Mouse (Mus musculus): ENCODE measurements around the gene Asic3. TPM values are rescaled to one million over a fixed set of nuclear protein-coding genes. Genes with fewer than 3 reads are reported as not detected.

The Asic3 gene
- polyA plus RNA-seq, 1 experiment from 2014 or later: 1.3 TPM

- peaks cover 34% of the 10 kb centered on the region for H3K36me3 ChIP-seq
- H3K4me1 ChIP-seq (replicated peaks): peaks cover 41% of the 10 kb centered on the region
- H3K9me3 ChIP-seq: no peaks in the 10 kb centered on the region
- 61% methylated on average over 20 of the region's 20 CpGs for WGBS
- H3K27ac ChIP-seq: peak overlapping the region; percentile 94
- peak overlapping the region; percentile 93 for H3K4me3 ChIP-seq
- no peak; the same call in 1 of the 2 replicates for ATAC-seq (ENCODE audit: low FRiP score)
- H3K27me3 ChIP-seq: no peaks in the 10 kb centered on the region; the same call in 1 of the 2 replicates
- H3K9ac ChIP-seq: peak overlapping the region; percentile 97
- H3K4me2 ChIP-seq: peak overlapping the region; percentile 95
These were observed 32.4 kb downstream of the Asic3 start for GRCm38 (mm10) chr5:24445428-24446080.

DNA sequence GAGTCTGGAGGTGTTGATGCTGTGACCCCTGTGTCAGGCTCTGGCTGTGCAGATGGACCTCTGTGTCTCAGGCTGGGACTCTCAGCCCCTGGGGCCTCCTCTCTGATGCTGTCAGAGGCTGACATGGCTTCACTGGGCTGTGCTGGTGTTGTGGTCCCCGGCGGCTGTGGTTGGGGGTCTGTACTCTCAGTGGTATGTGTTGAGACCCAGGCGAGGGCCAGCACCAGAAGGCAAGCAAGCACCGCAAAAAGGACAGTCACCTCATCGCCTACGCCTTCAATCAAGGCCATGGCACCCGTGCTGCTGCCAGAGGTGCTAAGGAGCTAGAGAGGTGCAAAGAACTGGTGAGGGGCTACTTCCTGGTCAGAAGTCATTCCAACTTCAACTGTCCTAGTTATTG is 33.4 kb downstream of the Asic3 start:
- H3K27me3 ChIP-seq: no peaks in the 10 kb centered on the region; the same call in 1 of the 2 replicates
- H3K4me1 ChIP-seq (replicated peaks): peaks cover 46% of the 10 kb centered on the region
- H3K9me3 ChIP-seq: no peaks in the 10 kb centered on the region
- H3K9ac ChIP-seq: peak overlapping the region; percentile 83; the same call in 1 of the 2 replicates
- no peak for ATAC-seq (ENCODE audit: low FRiP score)
- WGBS: 91% methylated on average over 7 of the region's 7 CpGs
- peaks cover 23% of the 10 kb centered on the region for H3K36me3 ChIP-seq
- peak overlapping the region; percentile 73; the same call in 1 of the 2 replicates for H3K4me3 ChIP-seq
- peak overlapping the region; percentile 90 for H3K4me2 ChIP-seq
- H3K27ac ChIP-seq: no peak overlapping the region

DNA sequence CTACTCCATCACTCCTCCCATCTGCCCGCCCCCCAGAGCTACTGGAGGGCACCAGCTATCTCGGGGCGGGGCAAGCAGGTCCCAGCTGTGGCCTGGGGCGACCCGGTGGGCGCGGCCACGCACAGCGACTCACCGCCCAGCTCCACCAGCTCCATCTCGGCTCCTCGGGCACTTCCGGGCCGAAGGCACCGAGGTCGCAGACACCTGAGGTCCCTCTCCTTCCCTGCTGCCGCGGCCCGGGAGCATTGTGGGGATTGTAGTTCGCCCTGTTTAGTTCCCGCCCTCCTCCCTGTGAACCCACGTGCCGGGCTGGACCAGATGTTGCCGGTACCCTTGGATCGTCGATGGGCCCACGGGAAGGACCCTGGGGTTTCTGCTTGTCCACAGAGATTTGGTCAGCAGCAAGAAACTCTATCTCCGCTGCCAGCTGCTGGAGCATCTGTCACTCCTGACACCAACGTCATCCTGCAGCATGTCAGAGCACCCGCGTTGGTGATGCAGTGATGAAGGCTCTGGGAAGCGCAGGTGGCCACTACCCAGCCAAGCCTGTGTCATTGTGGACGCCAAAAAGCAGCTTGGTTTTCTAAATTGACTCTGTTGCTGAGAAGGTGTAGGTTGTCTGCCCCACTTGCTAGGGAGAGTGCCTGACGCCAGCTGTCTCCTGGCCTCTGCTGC is 34.6 kb downstream of the Asic3 start, which contains the start of gene Tmub1:
TSS of gene Tmub1 (minus strand) at position 231 of the 675 bp plus-strand sequence.
- peak within 1 kb of the TSS; percentile 90 for H3K4me2 ChIP-seq
- WGBS: 2% methylated on average over 34 of the region's 34 CpGs
- no peaks in the 10 kb centered on the region; the same call in 1 of the 2 replicates for H3K27me3 ChIP-seq
- H3K27ac ChIP-seq: peak within 1 kb of the TSS; percentile 78
- peaks cover 46% of the 10 kb centered on the region for H3K4me1 ChIP-seq (replicated peaks)
- no peaks in the 10 kb centered on the region for H3K9me3 ChIP-seq
- peaks cover 13% of the 10 kb centered on the region for H3K36me3 ChIP-seq
- peak within 1 kb of the TSS; percentile 73 for H3K4me3 ChIP-seq
- peak within 1 kb of the TSS; percentile 83 for H3K9ac ChIP-seq
- peak; percentile 38 for ATAC-seq (ENCODE audit: low FRiP score)

GRCm38 (mm10) chr5:24451264-24452029 is 38.3 kb downstream of the Asic3 start:
- Histone ChIP-seq H3K4me3 (peak overlapping the region; percentile 90), H3K9me3 (no peaks in the 10 kb centered on the region), H3K9ac (peak overlapping the region; percentile 97), H3K4me2 (peak overlapping the region; percentile 100), H3K27ac (peak overlapping the region; percentile 95), H3K27me3 (no peaks in the 10 kb centered on the region; the same call in 1 of the 2 replicates), H3K4me1 (replicated peaks) (peaks cover 58% of the 10 kb centered on the region), H3K36me3 (no peaks in the 10 kb centered on the region)
- WGBS: 2% methylated on average over 50 of the region's 66 CpGs
- ATAC-seq (ENCODE audit: low FRiP score): peak; percentile 62

GRCm38 (mm10) chr5:24452030-24452690 is 39.0 kb downstream of the Asic3 start, which contains the start of gene Agap3:
TSS of gene Agap3 (plus strand) at chr5:24452177.
- Histone ChIP-seq H3K4me2 (peak within 1 kb of the TSS; percentile 100), H3K4me3 (peak within 1 kb of the TSS; percentile 90), H3K36me3 (peaks cover 4% of the 10 kb centered on the region; the same call in 1 of the 2 replicates), H3K27ac (peak within 1 kb of the TSS; percentile 95), H3K9ac (peak within 1 kb of the TSS; percentile 97), H3K27me3 (no peaks in the 10 kb centered on the region; the same call in 1 of the 2 replicates), H3K9me3 (no peaks in the 10 kb centered on the region), H3K4me1 (replicated peaks) (peaks cover 54% of the 10 kb centered on the region)
- WGBS: under 1% methylated on average over 55 of the region's 85 CpGs
- ATAC-seq (ENCODE audit: low FRiP score): peak; percentile 52

- Histone ChIP-seq H3K4me3 (peak overlapping the region; percentile 90), H3K9ac (peak overlapping the region; percentile 97), H3K36me3 (peaks cover 9% of the 10 kb centered on the region), H3K4me2 (peak overlapping the region; percentile 100), H3K27me3 (no peaks in the 10 kb centered on the region; the same call in 1 of the 2 replicates), H3K27ac (peak overlapping the region; percentile 95), H3K4me1 (replicated peaks) (peaks cover 50% of the 10 kb centered on the region), H3K9me3 (no peaks in the 10 kb centered on the region)
- 0% methylated on average over 29 of the region's 29 CpGs for WGBS
- ATAC-seq (ENCODE audit: low FRiP score): peak; percentile 4; the same call in 1 of the 2 replicates
These were observed 39.6 kb downstream of the Asic3 start for GRCm38 (mm10) chr5:24452691-24453233.

- peaks cover 45% of the 10 kb centered on the region for H3K4me1 ChIP-seq (replicated peaks)
- peaks cover 15% of the 10 kb centered on the region for H3K36me3 ChIP-seq
- ATAC-seq (ENCODE audit: low FRiP score): 0 out of 2 replicates have a peak, but pooled peaks have one; percentile 2
These were observed 40.2 kb downstream of the Asic3 start for GRCm38 (mm10) chr5:24453283-24453984.

GRCm38 (mm10) chr5:24453985-24454303 is 40.8 kb downstream of the Asic3 start:
- H3K9ac ChIP-seq: peak overlapping the region; percentile 97
- 7% methylated on average over 2 of the region's 2 CpGs for WGBS
- H3K27me3 ChIP-seq: no peaks in the 10 kb centered on the region; the same call in 1 of the 2 replicates
- peaks cover 45% of the 10 kb centered on the region for H3K4me1 ChIP-seq (replicated peaks)
- peak overlapping the region; percentile 100 for H3K4me2 ChIP-seq
- peak overlapping the region; percentile 95 for H3K27ac ChIP-seq
- H3K4me3 ChIP-seq: peak overlapping the region; percentile 90
- no peak for ATAC-seq (ENCODE audit: low FRiP score)
- peaks cover 17% of the 10 kb centered on the region for H3K36me3 ChIP-seq
- H3K9me3 ChIP-seq: no peaks in the 10 kb centered on the region

More at GRCm38 (mm10) chr5:24453283-24453984, 40.2 kb downstream of the Asic3 start:
- Histone ChIP-seq H3K27me3 (no peaks in the 10 kb centered on the region; the same call in 1 of the 2 replicates), H3K9me3 (no peaks in the 10 kb centered on the region), H3K27ac (peak overlapping the region; percentile 95), H3K4me3 (peak overlapping the region; percentile 90), H3K4me2 (peak overlapping the region; percentile 100), H3K9ac (peak overlapping the region; percentile 97)
- 0% methylated on average over 5 of the region's 5 CpGs for WGBS

DNA sequence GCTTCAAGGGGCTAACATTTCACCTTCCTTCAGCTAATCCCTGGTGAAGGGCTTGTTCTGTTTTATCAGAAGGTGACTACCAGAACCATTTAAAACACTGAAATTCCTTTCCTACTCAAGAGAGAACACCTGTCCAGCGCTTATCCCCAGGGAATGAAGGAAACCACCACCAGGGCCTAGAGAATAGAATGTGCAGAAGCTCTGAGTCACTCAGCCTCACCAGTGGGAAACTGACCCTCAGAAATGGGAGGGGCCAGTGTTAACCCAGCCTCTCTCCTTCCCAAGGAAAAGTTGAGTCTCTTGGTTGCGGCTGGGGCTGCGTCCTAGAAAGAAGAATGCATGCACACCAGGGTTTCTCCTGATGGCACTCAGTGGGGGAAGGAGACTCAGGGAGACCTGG is 41.9 kb downstream of the Asic3 start:
- Histone ChIP-seq H3K9ac (peak overlapping the region; percentile 97), H3K4me2 (peak overlapping the region; percentile 100), H3K9me3 (no peaks in the 10 kb centered on the region), H3K27ac (peak overlapping the region; percentile 62), H3K4me1 (replicated peaks) (peaks cover 45% of the 10 kb centered on the region), H3K36me3 (peaks cover 17% of the 10 kb centered on the region), H3K4me3 (peak overlapping the region; percentile 90), H3K27me3 (no peaks in the 10 kb centered on the region; the same call in 1 of the 2 replicates)
- 68% methylated on average over 3 of the region's 3 CpGs for WGBS
- ATAC-seq (ENCODE audit: low FRiP score): no peak

DNA sequence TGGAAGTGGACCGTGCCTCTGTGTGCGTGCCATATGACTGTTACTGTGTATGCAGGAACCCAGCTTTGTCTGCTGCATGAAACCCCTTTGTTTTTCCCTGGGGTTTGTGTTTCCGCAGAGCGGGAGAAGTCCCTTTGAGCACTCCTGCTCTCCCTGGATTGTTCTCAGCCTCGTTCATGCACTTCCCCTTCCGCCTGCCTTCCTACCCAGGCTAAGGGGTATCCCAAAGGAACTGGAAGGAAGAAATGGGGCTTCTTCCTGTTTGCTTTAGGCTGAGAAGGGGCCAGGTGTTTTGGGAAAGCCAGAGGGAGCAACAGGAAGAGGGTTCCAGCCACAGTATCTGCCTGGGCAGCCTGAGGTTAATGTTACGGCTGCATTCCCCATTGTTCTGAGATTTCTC is 42.4 kb downstream of the Asic3 start:
- Histone ChIP-seq H3K36me3 (peaks cover 17% of the 10 kb centered on the region), H3K9ac (peak overlapping the region; percentile 97), H3K4me2 (peak overlapping the region; percentile 100), H3K27ac (peak overlapping the region; percentile 62; the same call in 1 of the 2 replicates), H3K27me3 (no peaks in the 10 kb centered on the region), H3K4me1 (replicated peaks) (peaks cover 46% of the 10 kb centered on the region), H3K9me3 (no peaks in the 10 kb centered on the region), H3K4me3 (peak overlapping the region; percentile 90)
- 45% methylated on average over 7 of the region's 7 CpGs for WGBS
- no peak for ATAC-seq (ENCODE audit: low FRiP score)

Measured in hindbrain, embryonic 13.5 days (tissue).